Mouse (Mus musculus) heart, embryonic 12.5 days (tissue): ENCODE measurements around the gene Olfr1209. TPM values are rescaled to one million over a fixed set of nuclear protein-coding genes. Genes with fewer than 3 reads are reported as not detected.

Source experiments
- ATAC-seq: fragments of 200-750 bp; cut with Nextera tagmentation; 2 replicates; pipeline ENCODE4 v1.8.0; 2017; ENCODE audit warnings: moderate TSS enrichment, moderate library complexity; ENCODE audit not compliant: insufficient number of reproducible peaks, low FRiP score
- H3K27ac ChIP-seq: fragments of 300-500 bp; sonication (generic); 2 replicates; pipeline ENCODE4 v1.5.1; 2016; ENCODE audit warnings: mild to moderate bottlenecking, moderate library complexity; ENCODE audit not compliant: poor library complexity, severe bottlenecking
- H3K27me3 ChIP-seq: fragments of 300-500 bp; sonication (generic); replicated peaks from 2 replicates; pipeline ENCODE4 v1.6.1; 2016; ENCODE audit warnings: mild to moderate bottlenecking, moderate library complexity
- H3K36me3 ChIP-seq: fragments of 300-500 bp; sonication (generic); 2 replicates; pipeline ENCODE4 v1.6.1; 2016; ENCODE audit warnings: mild to moderate bottlenecking, moderate library complexity
- H3K4me1 ChIP-seq: fragments of 300-500 bp; sonication (generic); replicated peaks from 2 replicates; pipeline ENCODE4 v1.6.1; 2016; ENCODE audit warnings: mild to moderate bottlenecking
- H3K4me2 ChIP-seq: fragments of 300-500 bp; sonication (generic); 2 replicates; pipeline ENCODE4 v1.6.1; 2016; ENCODE audit warnings: mild to moderate bottlenecking, moderate library complexity
- H3K4me3 ChIP-seq: fragments of 300-500 bp; sonication (generic); 2 replicates; pipeline ENCODE4 v1.5.1; 2016; ENCODE audit warnings: mild to moderate bottlenecking
- H3K9ac ChIP-seq: fragments of 300-500 bp; sonication (generic); 2 replicates; pipeline ENCODE4 v1.6.1; 2016; ENCODE audit warnings: mild to moderate bottlenecking, moderate library complexity
- H3K9me3 ChIP-seq: fragments of 300-500 bp; sonication (generic); replicated peaks from 2 replicates; pipeline ENCODE4 v1.6.1; 2016; ENCODE audit warnings: mild to moderate bottlenecking, moderate library complexity
- WGBS: fragments of 180-500 bp; shearing (Covaris S2); methylation state at CpG from one replicate; pipeline ENCODE4 v1.1.7; 2016; 5-methylcytosine and 5-hydroxymethylcytosine counted together
- polyA plus RNA-seq: library from polyadenylated mRNA; unstranded; fragments of >200 nt; fragmentation: Nextera tagmentation; extraction: Ambion mirVana; gene quantifications from 2 replicates; pipeline ENCODE4 v1.2.1, GENCODE M21; 2016

Olfr1209 gene
- not detected in 2 replicates for polyA plus RNA-seq

DNA sequence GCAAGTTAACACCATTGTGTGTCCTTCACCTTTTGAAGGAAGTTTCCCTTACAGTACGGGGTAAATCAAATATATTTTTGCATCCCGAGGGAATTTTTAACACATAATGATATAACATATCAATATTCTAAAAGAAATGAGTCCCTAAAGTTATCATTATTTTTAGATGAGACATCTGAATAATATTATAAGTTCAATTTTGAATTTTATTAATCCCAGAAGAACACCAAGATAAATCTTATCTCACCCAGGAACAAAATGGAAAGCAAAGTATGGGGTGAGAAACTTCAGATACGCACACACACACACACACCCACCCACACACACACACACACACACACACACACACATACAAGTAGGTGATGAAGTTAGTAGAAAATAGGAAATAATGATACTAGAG is at the start of gene Olfr1209:
Gene Olfr1209 (minus strand): TSS at position 101 of the 400 bp plus-strand sequence.
- Histone ChIP-seq H3K4me3 (no peak within 1 kb of the TSS), H3K9ac (no peak within 1 kb of the TSS), H3K36me3 (no peaks in the 10 kb centered on the region), H3K9me3 (no peaks in the 10 kb centered on the region), H3K4me2 (no peak within 1 kb of the TSS), H3K4me1 (no peaks in the 10 kb centered on the region), H3K27me3 (no peaks in the 10 kb centered on the region), H3K27ac (no peak within 1 kb of the TSS)
- no peak for ATAC-seq
- 82% methylated on average over 3 of the region's 3 CpGs for WGBS

DNA sequence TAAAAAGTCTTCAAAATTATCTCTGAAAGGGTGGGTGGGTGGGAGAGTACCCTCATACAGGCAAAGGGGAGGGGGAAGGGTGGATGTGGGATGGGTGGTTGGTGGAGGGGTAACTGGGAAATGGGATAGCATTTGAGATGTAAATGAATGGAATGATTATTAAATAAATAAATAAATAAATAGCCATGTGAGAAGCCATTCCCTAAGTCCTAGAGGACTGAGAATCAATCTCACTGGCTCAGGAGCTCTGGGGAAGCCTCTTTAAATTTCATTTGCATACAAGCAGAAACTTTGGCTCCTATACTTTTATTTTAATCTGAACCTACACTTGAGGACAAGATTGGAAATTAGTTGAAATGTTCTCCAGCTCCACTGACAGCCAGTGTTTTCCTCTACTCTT is 38.7 kb upstream of the Olfr1209 start, which contains the start of gene Olfr1212:
Gene Olfr1212 (plus strand): TSS at position 301 of the 400 bp plus-strand sequence.
- no peak for ATAC-seq
- no peak within 1 kb of the TSS for H3K27ac ChIP-seq
- no peaks in the 10 kb centered on the region for H3K9me3 ChIP-seq
- H3K9ac ChIP-seq, result no peak within 1 kb of the TSS
- H3K4me3 ChIP-seq, result no peak within 1 kb of the TSS
- H3K36me3 ChIP-seq, result no peaks in the 10 kb centered on the region
- H3K4me2 ChIP-seq, result no peak within 1 kb of the TSS
- no peaks in the 10 kb centered on the region for H3K27me3 ChIP-seq
- H3K4me1 ChIP-seq, result no peaks in the 10 kb centered on the region

DNA sequence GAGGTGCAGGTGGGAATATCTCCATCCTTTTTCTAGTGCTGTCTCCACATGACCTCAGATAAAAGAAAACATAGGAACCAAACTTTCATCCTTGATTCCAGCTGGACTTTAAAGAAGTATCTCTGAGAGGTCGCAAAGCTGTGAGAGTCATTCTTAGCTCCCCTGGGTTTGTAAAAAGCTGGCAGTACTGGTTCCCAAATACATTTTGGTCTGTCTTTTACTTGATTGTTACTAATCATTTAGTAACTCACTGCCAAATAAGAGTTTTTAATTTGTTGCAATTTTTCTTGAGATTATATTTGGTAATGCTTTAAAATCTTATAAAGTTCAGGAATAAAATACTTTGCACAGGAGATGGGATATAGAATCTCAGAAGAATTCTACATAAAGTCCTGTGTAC is 23.1 kb upstream of the Olfr1209 start, which contains the start of gene Olfr1211:
Gene Olfr1211 (minus strand): TSS at position 101 of the 400 bp plus-strand sequence.
- no peak for ATAC-seq
- Histone ChIP-seq H3K9me3 (0 out of 2 replicates have a peak, but pooled peaks cover 3% of the 10 kb centered on the region), H3K27ac (no peak within 1 kb of the TSS), H3K27me3 (no peaks in the 10 kb centered on the region), H3K4me1 (no peaks in the 10 kb centered on the region), H3K9ac (no peak within 1 kb of the TSS), H3K4me3 (no peak within 1 kb of the TSS), H3K4me2 (no peak within 1 kb of the TSS), H3K36me3 (no peaks in the 10 kb centered on the region)
- 69% methylated on average over 1 of the region's 1 CpGs for WGBS

DNA sequence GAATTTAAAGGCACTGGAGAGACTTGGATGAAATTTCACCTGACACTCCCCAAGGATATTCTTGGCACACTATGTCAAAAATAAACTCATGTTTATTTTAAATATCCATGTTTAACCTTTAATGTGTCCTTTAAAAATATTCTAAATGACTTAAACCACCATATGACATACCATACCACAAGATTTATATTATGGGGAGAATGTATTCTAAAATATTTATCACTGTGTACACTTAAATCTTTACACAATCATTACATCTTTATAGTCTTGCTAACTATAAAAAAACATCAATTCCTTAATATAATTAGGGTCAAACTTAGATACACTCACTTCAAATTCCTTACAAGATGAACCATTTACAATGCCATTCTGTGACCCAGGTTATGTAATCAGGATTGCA is 12.7 kb downstream of the Olfr1209 start, which contains the start of gene Olfr1208:
Gene Olfr1208 (minus strand): TSS at position 101 of the 400 bp plus-strand sequence.
- no peaks in the 10 kb centered on the region for H3K36me3 ChIP-seq
- no peaks in the 10 kb centered on the region for H3K9me3 ChIP-seq
- H3K4me2 ChIP-seq, result no peak within 1 kb of the TSS
- no peak within 1 kb of the TSS for H3K4me3 ChIP-seq
- H3K9ac ChIP-seq, result no peak within 1 kb of the TSS
- no peaks in the 10 kb centered on the region for H3K27me3 ChIP-seq
- no peaks in the 10 kb centered on the region for H3K4me1 ChIP-seq
- no peak within 1 kb of the TSS for H3K27ac ChIP-seq
- no peak for ATAC-seq

DNA sequence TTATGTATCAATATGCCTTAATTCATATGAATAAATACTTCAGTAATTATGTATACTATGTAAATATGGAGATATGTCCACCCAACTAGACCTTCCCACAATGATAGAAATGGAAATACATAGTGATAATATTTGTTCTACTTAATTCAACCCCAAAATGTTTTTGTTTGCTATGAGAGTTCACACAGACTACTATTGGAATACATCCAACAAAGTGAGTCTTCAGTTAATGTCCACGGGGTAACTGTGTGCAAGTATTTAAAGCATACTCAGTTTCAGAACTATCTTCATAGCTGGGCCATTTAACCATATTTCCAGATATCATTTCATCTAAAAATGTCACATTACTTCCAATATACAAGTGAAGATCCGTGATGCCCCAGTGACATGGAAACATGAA is 52.0 kb downstream of the Olfr1209 start, which contains the start of gene Olfr1206:
Gene Olfr1206 (plus strand): TSS at position 301 of the 400 bp plus-strand sequence.
- WGBS, result 69% methylated on average over 2 of the region's 2 CpGs
- Histone ChIP-seq H3K9me3 (0 out of 2 replicates have a peak, but pooled peaks cover 2% of the 10 kb centered on the region), H3K36me3 (no peaks in the 10 kb centered on the region), H3K27me3 (no peaks in the 10 kb centered on the region), H3K9ac (no peak within 1 kb of the TSS), H3K4me1 (no peaks in the 10 kb centered on the region), H3K27ac (no peak within 1 kb of the TSS), H3K4me2 (no peak within 1 kb of the TSS), H3K4me3 (no peak within 1 kb of the TSS)
- ATAC-seq, result no peak

Other genes with a start within 250 kb of the Olfr1209 start
- not detected in 2 replicates for gene Olfr1193, start 239.5 kb downstream of the Olfr1209 start, polyA plus RNA-seq
- gene Olfr1195, start 226.0 kb downstream of the Olfr1209 start, polyA plus RNA-seq, result not detected in 2 replicates
- gene Olfr1196, start 210.6 kb downstream of the Olfr1209 start, polyA plus RNA-seq, result not detected in 2 replicates
- not detected in 2 replicates for gene Olfr1197, start 182.8 kb downstream of the Olfr1209 start, polyA plus RNA-seq
- not detected in 2 replicates for gene Olfr1198, start 163.8 kb downstream of the Olfr1209 start, polyA plus RNA-seq
- not detected in 2 replicates for gene Olfr1199, start 154.7 kb downstream of the Olfr1209 start, polyA plus RNA-seq
- gene Olfr1200, start 144.7 kb downstream of the Olfr1209 start, polyA plus RNA-seq, result not detected in 2 replicates
- not detected in 2 replicates for gene Olfr1201, start 122.1 kb downstream of the Olfr1209 start, polyA plus RNA-seq
- not detected in 2 replicates for gene Olfr1202, start 100.7 kb downstream of the Olfr1209 start, polyA plus RNA-seq
- gene Olfr1205, start 85.4 kb downstream of the Olfr1209 start, polyA plus RNA-seq, result not detected in 2 replicates
- not detected in 2 replicates for gene Olfr1204, start 65.9 kb downstream of the Olfr1209 start, polyA plus RNA-seq
- not detected in 2 replicates for gene Olfr1206, start 51.9 kb downstream of the Olfr1209 start, polyA plus RNA-seq
- not detected in 2 replicates for gene Olfr1208, start 12.8 kb downstream of the Olfr1209 start, polyA plus RNA-seq
- not detected in 2 replicates for gene Olfr1211, start 23.0 kb upstream of the Olfr1209 start, polyA plus RNA-seq
- not detected in 2 replicates for gene Olfr1212, start 38.8 kb upstream of the Olfr1209 start, polyA plus RNA-seq
- gene Gm13762, start 65.1 kb upstream of the Olfr1209 start, polyA plus RNA-seq, result not detected in 2 replicates
- not detected in 2 replicates for gene Olfr1214, start 77.5 kb upstream of the Olfr1209 start, polyA plus RNA-seq
- gene Olfr1215, start 91.8 kb upstream of the Olfr1209 start, polyA plus RNA-seq, result not detected in 2 replicates
- gene Olfr1216, start 103.2 kb upstream of the Olfr1209 start, polyA plus RNA-seq, result not detected in 2 replicates
- gene Olfr1217, start 116.9 kb upstream of the Olfr1209 start, polyA plus RNA-seq, result not detected in 2 replicates
- not detected in 2 replicates for gene Olfr1218, start 146.0 kb upstream of the Olfr1209 start, polyA plus RNA-seq
- not detected in 2 replicates for gene Olfr1219, start 168.4 kb upstream of the Olfr1209 start, polyA plus RNA-seq
- gene Olfr1220, start 191.7 kb upstream of the Olfr1209 start, polyA plus RNA-seq, result not detected in 2 replicates
- not detected in 2 replicates for gene Olfr1221, start 202.1 kb upstream of the Olfr1209 start, polyA plus RNA-seq
- gene Olfr1222, start 217.9 kb upstream of the Olfr1209 start, polyA plus RNA-seq, result not detected in 2 replicates
- not detected in 2 replicates for gene Olfr1223, start 236.4 kb upstream of the Olfr1209 start, polyA plus RNA-seq
- not detected in 2 replicates for gene Olfr1224-ps1, start 248.9 kb upstream of the Olfr1209 start, polyA plus RNA-seq